Mouse (Mus musculus): ENCODE results near the gene Spag9. TPM values are rescaled to one million over a fixed set of nuclear protein-coding genes. Genes with fewer than 3 reads are reported as not detected.

Gene Spag9
- total and polyA plus RNA-seq, 3 experiments = 21.0 to 32.1 (median 22.6) TPM

GRCm38 (mm10) chr11:94043998-94044985 is 48.4 kb downstream of the Spag9 start:
- Histone ChIP-seq H3K4me1 (ENCODE audit: control insufficient read depth in 1 of 2, insufficient read depth in 2 of 2) (no peaks in the 10 kb centered on the region), H3K79me2 (replicated peaks; ENCODE audit: control insufficient read depth, extremely low read depth, insufficient read depth, poor library complexity, severe bottlenecking) (0 out of 2 replicates have a peak, but pooled peaks cover 2% of the 10 kb centered on the region), H3K4me2 (ENCODE audit: insufficient read depth, low read depth, poor library complexity, severe bottlenecking) (no peak overlapping the region), H3K36me3 (replicated peaks in 1 of 2; ENCODE audit: control insufficient read depth in 1 of 2, insufficient read depth in 1 of 2, low read length in 1 of 2) (peaks cover 4 to 34% of the 10 kb centered on the region in 2 experiments), H3K27ac (ENCODE audit: insufficient read depth, low read depth) (no peak overlapping the region), H3K9me3 (replicated peaks; ENCODE audit: low read length) (no peaks in the 10 kb centered on the region), H3K4me3 (replicated peaks in 1 of 3; ENCODE audit: low read depth in 2 of 3, low read length in 2 of 3, poor library complexity in 1 of 3) (no peak overlapping the region), H3K9ac (ENCODE audit: insufficient read depth, low read depth) (no peak overlapping the region), H3K27me3 (replicated peaks) (no peaks in the 10 kb centered on the region)
- DNase-seq (ENCODE audit: extremely low read depth) = no peak
- TF ChIP-seq USF2 (conservative IDR thresholded peaks at IDR 0.05; ENCODE audit: low read depth, low read length) = no peak
- no peak for TF ChIP-seq MAFK (IDR thresholded peaks at IDR 0.05; ENCODE audit: insufficient replicate concordance, low read length)
- no peak for TF ChIP-seq RCOR1 (conservative IDR thresholded peaks at IDR 0.05; ENCODE audit: low read depth, low read length)
- no peak for TF ChIP-seq MXI1 (IDR thresholded peaks at IDR 0.05; ENCODE audit: low read depth, low read length)
- TF ChIP-seq MAZ (IDR thresholded peaks at IDR 0.05; ENCODE audit: low read depth, low read length) = no peak
- TF ChIP-seq POLR2A (IDR thresholded peaks at IDR 0.05; ENCODE audit: low read depth, low read length) = no peak
- no peak for TF ChIP-seq ZC3H11A (IDR thresholded peaks at IDR 0.05; ENCODE audit: low read depth, low read length)
- no peak for TF ChIP-seq ZMIZ1 (IDR thresholded peaks at IDR 0.05; ENCODE audit: low read depth, low read length)
- TF ChIP-seq TBP (conservative IDR thresholded peaks at IDR 0.05; ENCODE audit: low read depth, low read length) = no peak
- no peak for TF ChIP-seq SIN3A (IDR thresholded peaks at IDR 0.05; ENCODE audit: low read length)
- TF ChIP-seq NELFE (IDR thresholded peaks at IDR 0.05; ENCODE audit: low read depth, low read length) = no peak
- no peak for TF ChIP-seq JUND (conservative IDR thresholded peaks at IDR 0.05; ENCODE audit: low read depth, low read length)
- in situ Hi-C loops (cut with MboI; ENCODE audit: low pct_ligation_motif_present, low pct_unique_long_range_greater_than_20kb, low sequenced_read_pairs) (no loop called here), dilution Hi-C loops (cut with MboI; ENCODE audit: extremely low pct_ligation_motif_present, extremely low pct_unique_long_range_greater_than_20kb, low sequenced_read_pairs) (no loop called here)

- in situ Hi-C loops (cut with MboI; ENCODE audit: low pct_ligation_motif_present, low pct_unique_long_range_greater_than_20kb, low sequenced_read_pairs) = no loop called here
- H3K4me2 ChIP-seq (ENCODE audit: insufficient read depth, low read depth, poor library complexity, severe bottlenecking) = no peak overlapping the region
Measured at GRCm38 (mm10) chr11:94045016-94045415, 49.1 kb downstream of the Spag9 start.

More at GRCm38 (mm10) chr11:94045016-94045415, 49.1 kb downstream of the Spag9 start:
- no peaks in the 10 kb centered on the region for H3K27me3 ChIP-seq (replicated peaks)
- no peak overlapping the region for H3K4me3 ChIP-seq (replicated peaks in 1 of 3; ENCODE audit: low read depth in 2 of 3, low read length in 2 of 3, poor library complexity in 1 of 3)
- H3K9me3 ChIP-seq (replicated peaks; ENCODE audit: low read length) = no peaks in the 10 kb centered on the region
- no peaks in the 10 kb centered on the region for H3K4me1 ChIP-seq (ENCODE audit: control insufficient read depth in 1 of 2, insufficient read depth in 2 of 2)
- H3K9ac ChIP-seq (ENCODE audit: insufficient read depth, low read depth) = no peak overlapping the region
- peaks cover 8 to 39% of the 10 kb centered on the region in 2 experiments for H3K36me3 ChIP-seq (replicated peaks in 1 of 2; ENCODE audit: control insufficient read depth in 1 of 2, insufficient read depth in 1 of 2, low read length in 1 of 2)
- no peak for DNase-seq (ENCODE audit: extremely low read depth)
- no peak overlapping the region for H3K27ac ChIP-seq (ENCODE audit: insufficient read depth, low read depth)
- no peak for TF ChIP-seq EP300 (IDR thresholded peaks at IDR 0.05; ENCODE audit: low read length)
- no peak for TF ChIP-seq ZKSCAN1 (IDR thresholded peaks at IDR 0.05; ENCODE audit: borderline replicate concordance, low read depth, low read length)
- TF ChIP-seq SIN3A (IDR thresholded peaks at IDR 0.05; ENCODE audit: low read length) = no peak
- no peak for TF ChIP-seq NELFE (IDR thresholded peaks at IDR 0.05; ENCODE audit: low read depth, low read length)
- no peak for TF ChIP-seq CTCF (conservative IDR thresholded peaks at IDR 0.05 in 1 of 2, IDR thresholded peaks at IDR 0.05 in 1 of 2; ENCODE audit: low read depth in 2 of 2, low read length in 2 of 2)
- no peak for TF ChIP-seq USF1 (IDR thresholded peaks at IDR 0.05; ENCODE audit: low read depth, low read length)
- TF ChIP-seq MYC (IDR thresholded peaks at IDR 0.05; ENCODE audit: low read depth, low read length) = no peak
- no peak for TF ChIP-seq USF2 (conservative IDR thresholded peaks at IDR 0.05; ENCODE audit: low read depth, low read length)
- TF ChIP-seq ZNF384 (IDR thresholded peaks at IDR 0.05; ENCODE audit: low read depth, low read length) = no peak
- no peak for TF ChIP-seq MAZ (IDR thresholded peaks at IDR 0.05; ENCODE audit: low read depth, low read length)
- TF ChIP-seq ETS1 (conservative IDR thresholded peaks at IDR 0.05; ENCODE audit: low read depth, low read length) = no peak
- no peak for TF ChIP-seq POLR2A (IDR thresholded peaks at IDR 0.05; ENCODE audit: low read depth, low read length)
- TF ChIP-seq JUND (conservative IDR thresholded peaks at IDR 0.05; ENCODE audit: low read depth, low read length) = no peak
- no peak for TF ChIP-seq E2F4 (IDR thresholded peaks at IDR 0.05; ENCODE audit: insufficient replicate concordance, low read depth, low read length)
- no peak for TF ChIP-seq UBTF (IDR thresholded peaks at IDR 0.05; ENCODE audit: low read depth, low read length)
- no peak for TF ChIP-seq MEF2A (IDR thresholded peaks at IDR 0.05; ENCODE audit: borderline replicate concordance, low read depth, low read length)
- no peak for TF ChIP-seq TCF12 (IDR thresholded peaks at IDR 0.05; ENCODE audit: low read depth, low read length)
- no peak for TF ChIP-seq KAT2A (IDR thresholded peaks at IDR 0.05; ENCODE audit: insufficient replicate concordance, low read length)
- no peak for TF ChIP-seq HCFC1 (IDR thresholded peaks at IDR 0.05; ENCODE audit: low read depth, low read length)
- dilution Hi-C loops (cut with MboI; ENCODE audit: extremely low pct_ligation_motif_present, extremely low pct_unique_long_range_greater_than_20kb, low sequenced_read_pairs) = no loop called here
- 0 out of 2 replicates have a peak, but pooled peaks cover 2% of the 10 kb centered on the region for H3K79me2 ChIP-seq (replicated peaks; ENCODE audit: control insufficient read depth, extremely low read depth, insufficient read depth, poor library complexity, severe bottlenecking)

All from CH12.LX (cell line).